Mouse (Mus musculus) left cerebral cortex, postnatal 36 days (tissue): Measurements from ENCODE around the gene Vps13a. TPM values are rescaled to one million over a fixed set of nuclear protein-coding genes. Genes with fewer than 3 reads are reported as not detected.
A peak's percentile ranks its signal among the peaks of the same experiment; 100 is the strongest.
"Not testable (repeated sequence)": the region's sequence is repeated elsewhere in the genome, so short reads cannot be mapped to it uniquely, and the experiment has no call there.

Experiments
- DNase-seq, 2 experiments: peaks; one replicate each; pipeline ENCODE4 v3.0.0; 2021 to 2022; ENCODE audit warnings: low spot score in 2 of 2, mixed read lengths in 1 of 2
- intact Hi-C: fragments of 180-260 bp; cut with DNase I; formaldehyde crosslinking; loops from one replicate; pipeline ENCODE4 v1.15.1; 2025
- total RNA-seq, 2 experiments: library from RNA; stranded (reverse); gene quantifications; 2 replicates each; pipeline ENCODE4 v1.2.3; 2021

Vps13a gene
- total RNA-seq, 2 experiments from 2014 or later, result 65.6 to 88.2 TPM

- DNase-seq, result no peak
- intact Hi-C loops, result no loop called here
Measured at GRCm38 (mm10) chr19:16773237-16774016, 7.3 kb downstream of the Vps13a start.

GRCm38 (mm10) chr19:16767407-16767806 is 13.3 kb downstream of the Vps13a start:
- intact Hi-C loops, result no loop called here
- no peak for DNase-seq

- intact Hi-C loops, result not testable (repeated sequence)
Measured at GRCm38 (mm10) chr19:16757439-16757838, 23.3 kb downstream of the Vps13a start.

DNA sequence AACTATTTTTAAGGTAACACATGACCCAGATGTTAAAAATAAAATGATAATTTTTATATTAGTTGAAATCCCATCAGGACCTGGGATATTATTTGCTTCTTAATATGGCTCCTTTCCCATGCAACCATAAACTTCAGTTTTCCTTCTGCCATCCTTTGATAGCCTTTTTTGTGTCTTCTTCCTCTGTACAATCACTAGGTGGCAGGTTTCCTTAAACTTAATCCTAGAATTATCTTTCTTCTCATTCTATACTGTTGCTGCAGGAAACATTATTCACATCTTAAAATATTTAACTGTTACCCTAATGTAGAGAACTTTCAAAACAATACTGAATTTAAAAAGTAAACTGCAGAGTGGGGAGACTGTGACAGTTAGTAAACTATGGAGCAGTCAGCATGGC is 24.9 kb downstream of the Vps13a start:
- intact Hi-C loops, result no loop called here

More at GRCm38 (mm10) chr19:16757439-16757838, 23.3 kb downstream of the Vps13a start:
- DNase-seq, result not testable (repeated sequence)

DNA sequence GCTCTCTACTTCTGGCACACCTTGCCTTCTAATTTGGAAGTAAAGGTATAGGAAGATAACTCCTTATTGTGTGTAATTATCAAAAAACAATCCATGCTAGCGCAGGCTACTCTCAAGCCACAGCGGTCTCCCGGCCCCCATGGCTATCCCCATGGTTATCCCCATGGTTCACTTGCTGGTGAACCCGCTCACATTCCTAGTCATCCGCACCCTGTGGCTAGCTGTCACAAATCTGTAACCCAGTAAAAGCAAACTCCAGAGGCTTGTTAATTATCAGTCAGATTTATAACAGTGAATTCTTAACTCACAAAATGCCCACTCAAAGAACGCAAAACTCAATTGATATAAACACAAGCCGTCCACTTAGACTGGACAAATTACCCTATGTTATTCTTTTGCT is 25.5 kb downstream of the Vps13a start:
- no peak for DNase-seq
- intact Hi-C loops, result no loop called here

More for the DNA sequence above, 24.9 kb downstream of the Vps13a start:
- DNase-seq, result no peak

DNA sequence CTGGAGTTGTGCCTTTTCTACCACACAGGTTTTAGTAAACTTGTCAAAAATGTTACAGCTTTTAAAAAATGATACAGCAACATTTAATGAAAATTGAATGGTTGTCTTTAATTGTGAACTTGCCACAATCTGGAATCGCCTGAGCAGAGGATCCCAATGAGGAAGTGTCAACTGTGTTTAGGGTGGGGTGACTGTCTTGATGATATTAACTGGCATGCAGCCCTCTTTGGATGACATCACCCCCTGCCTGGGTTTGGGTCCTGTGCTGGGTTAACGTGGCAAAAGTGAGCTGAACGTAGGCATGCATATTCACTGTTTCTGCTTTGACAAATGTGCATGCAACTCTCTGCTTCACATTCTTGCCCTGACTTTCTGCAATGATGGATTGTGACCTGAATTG is 27.6 kb downstream of the Vps13a start:
- intact Hi-C loops, result no loop called here
- DNase-seq, result no peak

- DNase-seq, result no peak
Measured at GRCm38 (mm10) chr19:16736854-16737253, 43.9 kb downstream of the Vps13a start.

GRCm38 (mm10) chr19:16728729-16729128 is 52.0 kb downstream of the Vps13a start:
- intact Hi-C loops, result no loop called here
- no peak for DNase-seq

More at GRCm38 (mm10) chr19:16736854-16737253, 43.9 kb downstream of the Vps13a start:
- intact Hi-C loops, result no loop called here

DNA sequence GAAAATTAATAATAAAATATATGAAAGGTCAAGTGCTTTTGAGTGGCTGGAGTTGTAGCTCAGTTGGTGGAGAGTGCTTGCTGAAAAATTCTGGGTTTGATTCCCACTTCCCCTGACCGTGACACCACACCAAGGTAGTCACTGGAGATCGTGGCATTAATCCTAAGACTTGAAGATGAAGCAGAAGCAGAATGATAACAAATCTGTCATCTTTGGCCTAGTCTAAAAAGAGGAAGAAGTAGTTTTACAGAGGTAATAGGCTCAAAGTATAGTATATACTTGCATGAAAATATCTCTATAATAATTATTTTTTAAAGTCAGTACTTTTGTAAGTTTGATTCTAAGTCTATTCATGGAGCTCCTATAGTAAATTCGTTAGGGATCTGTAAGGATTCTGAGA is 65.5 kb downstream of the Vps13a start:
- DNase-seq, result no peak
- intact Hi-C loops, result no loop called here

DNA sequence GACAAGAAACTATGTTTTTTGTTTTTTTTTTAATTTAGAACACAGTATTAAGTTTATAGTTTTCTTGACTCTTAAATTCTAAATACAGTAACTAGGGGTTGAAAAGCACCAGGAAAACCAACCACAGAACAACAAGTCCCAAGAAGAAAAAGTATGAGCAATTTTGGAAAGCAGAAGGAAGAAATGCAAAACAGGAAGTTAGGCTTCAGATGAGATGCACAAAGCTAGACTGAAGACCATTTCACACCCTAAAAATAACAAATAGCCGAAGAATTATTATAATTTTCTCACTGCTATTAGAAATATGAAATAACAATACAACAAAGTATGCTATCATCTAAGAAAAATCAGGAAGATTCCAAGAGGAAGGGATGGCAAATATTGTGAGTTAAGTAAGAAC is 78.9 kb downstream of the Vps13a start:
- intact Hi-C loops, result no loop called here

GRCm38 (mm10) chr19:16684922-16685321 is 95.8 kb downstream of the Vps13a start:
- intact Hi-C loops, result no loop called here
- DNase-seq, result no peak

More for the DNA sequence above, 78.9 kb downstream of the Vps13a start:
- DNase-seq, result no peak

DNA sequence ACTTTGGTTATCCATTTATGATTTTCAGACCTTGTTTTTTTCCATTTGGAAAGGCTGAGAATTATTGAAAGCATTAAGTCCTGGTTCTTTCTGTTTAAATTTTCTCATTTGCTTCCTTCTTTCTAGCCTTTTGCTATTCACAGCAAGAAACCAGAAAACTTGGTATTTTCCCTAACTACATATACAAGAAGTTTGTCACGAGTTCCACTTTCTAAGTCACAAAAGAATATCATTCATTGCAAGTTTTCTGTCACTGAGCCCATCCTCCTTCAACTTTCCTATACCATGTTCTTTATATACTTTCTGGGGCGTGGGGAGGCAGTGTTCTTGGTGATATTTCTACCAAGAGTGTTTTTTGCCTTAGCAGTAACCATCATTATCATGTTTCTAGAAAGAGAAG is 96.5 kb downstream of the Vps13a start:
- DNase-seq, result no peak
- intact Hi-C loops, result no loop called here

DNA sequence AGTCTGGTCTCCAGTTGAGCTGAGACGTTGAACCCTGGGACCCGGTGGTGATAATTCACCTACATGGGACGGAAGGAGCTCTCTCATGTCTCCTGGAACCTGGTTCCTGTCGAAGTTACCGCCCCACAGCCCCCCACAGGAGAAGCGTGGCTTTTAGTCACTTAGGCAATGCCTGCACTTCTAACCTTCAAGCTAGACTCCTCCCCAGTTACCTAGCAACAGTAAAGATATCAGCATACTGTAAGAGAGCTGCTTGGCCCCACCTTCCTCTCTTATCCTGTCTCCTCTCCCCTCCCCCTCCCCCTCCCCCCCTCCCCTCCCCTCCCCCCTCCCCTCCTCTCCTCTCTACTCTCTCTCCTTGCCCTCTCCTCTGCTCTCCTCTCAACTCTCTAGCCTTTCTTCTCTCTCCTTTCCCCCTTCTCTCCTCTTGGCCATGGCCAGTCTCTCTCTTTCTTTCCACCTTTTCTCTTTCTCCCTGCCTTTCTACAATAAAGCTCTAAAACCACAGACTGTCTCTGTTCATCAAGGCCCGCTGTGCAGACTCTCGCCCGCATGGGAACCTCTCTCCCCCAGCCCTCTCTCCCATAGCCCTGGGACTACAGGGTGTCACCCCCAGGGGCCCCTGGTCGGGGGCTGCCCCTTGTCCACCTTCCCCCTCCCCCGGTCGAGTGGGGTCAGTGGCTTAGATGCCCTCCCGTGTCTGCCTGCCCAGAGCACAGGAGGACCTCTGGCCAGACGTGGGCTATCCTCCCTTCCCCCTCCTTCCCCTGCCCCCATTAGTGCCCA is 154.9 kb downstream of the Vps13a start:
- no peak for DNase-seq
- intact Hi-C loops, result no loop called here

GRCm38 (mm10) chr19:16624994-16625393 is 155.7 kb downstream of the Vps13a start:
- intact Hi-C loops, result no loop called here
- DNase-seq, result no peak

DNA sequence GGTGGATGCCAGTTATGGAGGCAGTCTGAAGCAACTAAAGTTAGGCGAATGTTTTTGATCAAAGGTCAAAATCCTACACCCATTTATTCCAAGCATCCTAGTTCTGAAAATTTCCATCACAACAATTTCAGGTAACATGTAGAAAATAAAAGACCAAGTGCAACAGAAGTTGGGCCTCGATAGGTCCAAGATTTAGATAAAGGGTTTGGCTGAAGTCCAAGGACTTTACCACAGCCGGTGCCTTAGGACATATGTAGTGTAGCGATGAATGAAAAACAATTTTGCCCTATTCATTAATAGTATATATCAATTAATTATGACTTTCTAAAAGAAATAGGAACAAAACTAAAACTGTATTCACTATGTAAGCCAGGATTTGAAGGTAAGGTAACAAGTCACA is 157.6 kb downstream of the Vps13a start:
- no peak for DNase-seq
- intact Hi-C loops, result no loop called here

DNA sequence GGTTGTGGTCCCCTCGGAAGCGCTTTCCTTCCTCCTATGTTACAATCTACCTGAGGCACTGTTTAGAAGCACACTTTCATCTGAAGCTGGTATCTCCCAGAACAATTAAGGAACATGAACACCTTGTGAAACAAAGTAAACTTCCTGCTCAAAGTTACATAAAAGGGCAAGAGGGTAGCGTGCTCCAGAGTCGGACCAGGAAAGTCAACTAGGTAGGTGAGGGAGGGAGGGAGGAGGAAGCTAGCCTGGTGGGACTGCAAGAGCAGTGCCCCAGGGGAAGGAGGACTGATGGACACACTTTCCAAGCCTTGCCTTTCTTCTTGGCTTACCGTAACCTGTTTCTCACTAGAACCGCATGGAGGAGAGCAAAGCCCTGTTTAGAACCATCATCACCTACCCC is 173.1 kb downstream of the Vps13a start:
- intact Hi-C loops, result no loop called here
- DNase-seq, result no peak

DNA sequence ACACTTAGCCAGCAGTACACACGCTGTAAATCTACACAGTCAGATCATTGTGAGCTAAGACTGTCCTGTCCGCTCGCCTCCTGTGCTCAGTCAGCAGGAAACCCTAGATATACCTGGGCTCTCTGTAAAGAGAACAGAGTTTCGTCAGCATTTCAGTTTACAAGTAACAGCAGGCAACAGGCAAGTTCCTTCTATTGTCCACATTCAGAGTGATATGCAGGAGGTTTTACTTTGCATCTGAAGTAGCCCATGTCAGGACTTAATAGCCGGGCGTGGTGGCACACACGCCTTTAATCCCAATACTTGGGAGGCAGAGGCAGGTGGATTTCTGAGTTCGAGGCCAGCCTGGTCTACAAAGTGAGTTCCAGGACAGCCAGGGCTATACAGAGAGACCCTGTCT is 178.7 kb downstream of the Vps13a start:
- intact Hi-C loops, result no loop called here
- DNase-seq, result no peak

DNA sequence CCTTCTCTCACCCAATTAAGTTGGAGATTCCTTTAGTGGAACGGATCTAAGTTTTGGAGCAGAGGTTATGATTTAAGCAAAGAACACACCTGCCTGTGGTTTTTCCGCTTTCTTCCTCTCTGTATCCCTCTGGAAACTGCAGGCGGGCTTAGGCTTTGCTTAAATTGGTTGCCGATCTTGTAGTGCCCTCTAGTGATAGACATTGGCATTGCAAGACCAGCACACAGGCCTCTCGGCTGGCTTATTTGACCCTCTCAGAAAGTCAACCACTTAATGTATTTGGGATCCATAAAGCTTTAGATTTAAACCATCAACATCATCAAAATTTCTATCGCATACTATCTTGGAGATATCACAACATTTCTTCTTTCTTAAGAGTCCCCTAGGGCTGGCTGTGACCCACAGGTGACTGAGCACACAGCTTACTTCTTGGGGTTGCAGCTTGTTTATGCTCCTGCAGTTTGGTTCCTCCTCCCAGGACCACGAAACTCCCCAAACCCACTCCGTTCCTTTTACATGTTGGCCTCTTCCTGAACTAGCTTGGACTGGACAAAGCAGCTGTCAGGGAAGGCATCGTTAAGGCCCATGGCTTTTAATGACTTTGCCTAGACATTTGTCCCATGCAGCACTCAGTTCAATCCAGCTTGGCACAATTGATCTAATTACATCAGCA is 181.3 kb downstream of the Vps13a start:
- intact Hi-C loops, result loop anchor here (5.0 kb wide), 2 partner anchors 162 to 242 kb away; partner anchors contain the start of gene Gna14

GRCm38 (mm10) chr19:16598653-16599297 is 182.0 kb downstream of the Vps13a start:
- intact Hi-C loops, result loop anchor here (5.0 kb wide), 2 partner anchors 161 to 241 kb away; partner anchors contain the start of gene Gna14
- DNase-seq, result no peak

More for the DNA sequence above, 181.3 kb downstream of the Vps13a start:
- peak; percentile 40 to 64 for DNase-seq

DNA sequence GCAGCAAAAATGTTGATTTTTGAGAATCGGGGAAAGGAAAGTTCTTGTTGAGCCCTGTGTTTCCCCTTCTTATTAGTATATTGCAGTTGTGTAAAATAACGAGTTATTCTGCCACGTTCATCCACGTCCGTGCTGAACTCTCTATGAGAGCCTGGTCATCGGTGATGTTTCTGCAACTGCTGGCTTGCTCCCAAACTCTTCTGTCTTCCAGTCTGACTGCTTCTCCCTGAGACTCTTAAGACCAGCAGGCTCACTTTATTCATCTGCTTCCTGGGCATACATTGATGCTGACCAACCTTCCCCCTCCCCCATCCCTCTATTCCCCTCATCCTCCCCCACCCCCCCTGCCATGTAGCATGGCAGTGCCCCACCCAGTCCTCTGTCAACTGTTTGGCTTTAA is 183.5 kb downstream of the Vps13a start:
- intact Hi-C loops, result loop anchor here (5.0 kb wide), 2 partner anchors 160 to 240 kb away; partner anchors contain the start of gene Gna14
- no peak for DNase-seq
